Mouse (Mus musculus) kidney, postnatal 14 days (tissue): Measurements from ENCODE around the gene Ccdc184.

Experiments used
- DNase-seq: peaks from one replicate; pipeline ENCODE4 v3.0.0; 2022; ENCODE audit warnings: mixed read lengths

The Ccdc184 gene

DNA sequence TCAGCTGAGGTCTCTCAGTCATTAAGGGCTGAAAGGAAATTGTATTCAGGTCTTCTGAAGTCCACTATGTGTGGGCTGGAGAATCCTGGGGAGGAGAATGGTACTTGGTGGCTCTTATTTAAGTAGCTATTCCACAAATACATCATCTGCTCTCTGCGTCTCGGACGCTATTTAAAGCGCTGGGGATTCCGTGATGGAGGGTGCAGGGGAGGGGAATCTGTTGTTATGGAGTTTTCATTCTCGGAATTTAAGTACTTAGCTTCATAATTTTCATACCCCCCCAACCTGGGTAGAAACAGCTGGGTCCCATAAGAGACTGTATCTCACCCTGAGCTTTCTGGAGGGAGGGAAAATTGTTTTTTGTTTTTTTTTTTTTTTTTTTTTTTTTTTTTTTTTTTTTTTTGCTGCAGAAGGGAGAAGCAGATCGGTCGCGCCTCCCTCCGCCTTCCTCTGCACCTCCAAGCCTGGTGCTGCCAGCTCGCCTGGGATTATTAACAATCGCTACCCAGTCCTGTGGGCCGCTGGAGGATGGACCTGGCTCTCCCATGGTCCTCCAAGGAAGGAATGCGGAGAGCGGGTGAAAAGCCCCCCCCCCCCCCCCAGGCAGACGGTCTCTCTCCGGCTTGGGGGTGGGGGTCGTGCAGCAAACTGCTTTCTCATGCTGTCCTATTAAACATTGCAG, at the start of gene Ccdc184:
Gene Ccdc184 (plus strand): TSS at position 196 of the 682 bp plus-strand sequence.
- DNase-seq = no peak

DNA sequence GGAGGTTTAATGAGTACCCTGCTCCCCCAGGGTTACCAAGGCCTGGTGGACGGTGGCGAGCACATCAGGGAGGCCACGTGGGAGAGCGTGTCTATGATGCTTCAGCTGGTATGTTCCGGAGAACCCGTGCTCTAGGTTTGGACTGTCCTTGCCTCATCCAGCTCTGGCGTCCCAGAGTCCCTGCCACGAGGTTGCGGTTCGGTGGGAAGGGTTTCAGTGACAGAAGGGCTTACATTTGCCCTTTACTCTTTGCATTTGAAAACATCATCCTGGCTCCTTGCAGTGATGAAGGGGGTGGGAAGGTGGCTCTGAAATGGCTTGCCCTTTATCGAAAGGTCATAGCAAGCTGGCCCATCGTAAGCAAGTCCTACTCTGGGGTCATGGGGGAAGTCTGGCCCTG, 47.6 kb upstream of the Ccdc184 start:
- DNase-seq = no peak

DNA sequence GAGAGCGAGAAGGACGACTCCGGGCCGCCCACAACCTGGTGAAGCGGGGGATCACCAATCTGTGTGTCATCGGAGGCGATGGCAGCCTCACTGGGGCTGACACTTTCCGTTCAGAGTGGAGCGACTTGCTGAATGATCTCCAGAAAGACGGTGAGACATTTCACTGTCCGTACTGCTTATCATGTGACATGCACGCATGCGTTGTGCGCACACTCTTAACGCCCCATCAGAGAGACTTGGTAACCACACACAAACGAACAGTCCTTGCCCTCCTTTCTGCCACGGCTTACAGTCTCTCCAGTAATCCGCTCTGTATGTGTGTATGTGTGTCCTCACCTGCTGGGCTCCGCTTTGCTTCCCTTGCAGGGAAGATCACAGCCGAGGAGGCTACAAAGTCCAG, 46.1 kb upstream of the Ccdc184 start:
- DNase-seq = no peak

DNA sequence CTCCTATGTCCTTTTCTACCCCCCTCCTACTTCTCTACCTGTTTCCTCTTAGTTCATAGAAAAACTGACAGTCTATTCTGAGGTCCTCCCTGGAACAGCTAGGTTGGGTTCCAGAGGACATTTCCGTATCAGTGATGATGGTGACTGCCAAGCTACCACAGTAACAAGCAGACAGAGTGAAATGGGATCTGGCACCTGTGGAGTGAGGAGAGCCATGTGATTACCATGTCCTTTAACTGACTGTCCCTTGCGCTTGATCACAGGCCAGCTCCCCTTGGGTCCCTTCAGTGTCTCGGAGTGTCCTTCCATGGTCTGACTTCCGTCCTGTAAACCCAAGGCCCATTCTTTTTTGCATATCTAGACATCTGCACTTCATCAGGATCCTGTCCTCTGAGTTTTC, 36.0 kb upstream of the Ccdc184 start:
- DNase-seq = no peak

DNA sequence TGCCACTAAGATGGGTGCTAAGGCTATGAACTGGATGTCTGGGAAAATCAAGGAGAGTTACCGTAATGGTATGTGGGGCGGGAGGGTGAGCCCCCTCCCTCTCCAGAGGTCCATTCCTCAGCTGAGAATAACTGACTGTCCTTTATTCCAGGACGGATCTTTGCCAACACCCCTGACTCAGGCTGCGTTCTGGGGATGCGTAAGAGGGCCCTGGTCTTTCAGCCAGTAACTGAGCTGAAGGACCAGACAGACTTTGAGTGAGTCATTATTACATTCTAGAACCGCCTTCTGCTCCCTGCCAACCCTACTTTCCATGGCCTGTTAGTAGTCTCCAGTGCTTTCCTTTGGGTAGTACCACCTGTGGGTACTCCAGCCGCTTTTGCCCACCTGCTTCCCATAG, 35.5 kb upstream of the Ccdc184 start:
- DNase-seq = no peak

DNA sequence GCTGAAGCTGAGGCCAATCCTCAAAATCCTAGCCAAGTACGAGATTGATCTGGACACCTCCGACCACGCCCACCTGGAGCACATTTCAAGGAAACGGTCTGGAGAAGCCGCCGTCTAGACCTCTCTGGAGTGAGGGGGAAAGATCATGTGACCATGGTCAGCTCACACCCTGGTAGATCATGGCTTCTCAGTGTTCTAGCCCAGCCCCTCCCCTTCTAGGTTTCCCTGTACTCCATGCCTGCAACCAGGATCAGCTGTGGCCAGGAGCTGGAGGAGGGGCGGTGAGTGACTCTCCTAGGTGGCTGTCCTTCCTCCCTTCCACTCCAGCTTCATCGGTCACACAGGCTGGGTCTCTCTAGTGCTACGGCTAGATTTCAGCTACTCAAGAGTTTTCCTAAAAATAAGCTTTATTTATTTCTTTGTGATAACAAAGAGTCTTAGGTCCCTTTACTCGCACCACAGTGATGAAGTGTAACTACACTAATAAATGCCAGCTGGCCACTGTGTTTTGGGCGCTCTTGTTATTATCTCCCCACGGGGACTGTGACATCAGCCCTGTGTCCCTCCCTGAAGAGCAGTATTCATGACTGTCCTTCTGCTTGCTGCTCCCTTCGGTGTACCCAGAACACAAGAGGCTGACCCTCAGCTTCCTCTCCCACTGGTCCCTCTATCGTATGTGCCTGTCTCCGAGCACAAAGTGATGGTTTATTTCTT, 34.9 kb upstream of the Ccdc184 start:
- DNase-seq = no peak

DNA sequence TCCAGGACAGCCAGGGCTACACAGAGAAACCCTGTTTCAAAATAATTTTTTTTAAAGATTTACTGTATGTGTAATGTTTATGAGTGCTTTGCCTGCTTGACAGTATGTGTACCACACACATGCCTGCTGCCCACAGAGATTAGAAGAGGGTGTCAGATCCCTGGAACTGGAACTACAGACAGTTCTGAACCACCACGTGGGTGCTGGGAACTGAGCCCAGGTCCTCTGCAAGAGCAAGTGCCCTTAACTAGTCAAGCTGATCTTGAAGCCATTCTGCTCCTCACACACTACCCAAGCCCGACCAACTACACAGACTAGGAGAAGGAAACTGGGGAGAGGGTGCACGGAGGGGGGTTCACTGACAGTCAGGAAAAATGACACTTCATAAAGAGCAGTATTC, 33.5 kb upstream of the Ccdc184 start:
- DNase-seq = no peak

DNA sequence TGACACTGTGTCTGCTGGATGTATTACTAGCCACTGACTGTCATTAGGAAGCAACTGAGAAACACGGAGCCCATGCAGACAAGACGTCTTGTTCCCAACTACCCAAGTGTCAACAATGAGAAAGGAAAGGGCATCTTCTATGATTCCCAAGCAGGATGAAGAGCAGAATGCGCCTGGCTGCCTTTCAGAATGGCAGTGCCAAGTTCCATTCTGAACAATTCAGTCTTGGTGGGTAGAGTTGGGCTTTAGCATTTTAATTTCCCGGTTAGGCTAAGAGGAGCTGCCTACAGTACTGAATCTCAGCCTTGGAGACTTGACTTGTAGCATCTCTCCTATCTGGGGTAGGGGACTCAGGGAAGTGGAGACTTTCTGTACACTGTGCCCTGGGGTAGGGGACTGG, 32.9 kb upstream of the Ccdc184 start:
- DNase-seq = no peak

DNA sequence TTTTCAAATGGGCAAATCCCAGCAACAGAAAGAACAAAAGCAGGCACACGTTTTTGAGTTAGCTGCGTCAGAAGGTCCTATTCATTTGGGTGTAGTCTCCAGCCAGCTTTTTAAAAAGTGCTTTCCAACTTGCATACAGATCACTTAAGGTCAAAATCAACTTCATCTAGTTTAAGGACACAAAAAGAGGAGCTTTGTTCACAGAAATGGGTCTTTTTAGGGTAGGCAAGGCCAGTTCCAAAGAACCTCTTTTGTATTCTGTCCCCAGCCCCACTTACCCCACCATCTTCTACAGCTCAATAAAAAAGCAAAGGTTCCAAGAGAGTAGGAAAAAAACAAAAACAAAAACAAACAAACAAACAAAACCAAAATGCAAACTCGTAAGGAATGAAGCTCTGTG, 32.3 kb upstream of the Ccdc184 start:
- DNase-seq = no peak

DNA sequence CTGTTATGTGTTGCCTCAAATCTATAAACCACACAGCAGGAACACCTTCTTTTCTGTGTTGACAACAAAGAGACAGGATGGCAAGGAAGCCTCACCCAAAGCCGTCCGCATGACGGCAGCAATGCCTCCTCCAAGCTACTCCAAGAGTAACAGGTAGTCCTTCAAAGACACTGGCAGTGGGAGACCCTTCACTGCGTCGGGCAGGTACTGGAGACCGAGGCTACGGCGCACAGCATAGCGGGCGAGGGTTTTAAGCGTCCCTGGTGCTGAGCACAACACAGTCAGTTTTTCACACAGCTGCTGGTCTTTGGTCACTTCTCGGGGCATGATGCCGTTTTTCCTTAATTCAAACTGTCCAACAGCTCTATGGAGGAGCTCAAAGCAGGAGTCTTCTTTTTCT, 31.3 kb upstream of the Ccdc184 start:
- no peak for DNase-seq

DNA sequence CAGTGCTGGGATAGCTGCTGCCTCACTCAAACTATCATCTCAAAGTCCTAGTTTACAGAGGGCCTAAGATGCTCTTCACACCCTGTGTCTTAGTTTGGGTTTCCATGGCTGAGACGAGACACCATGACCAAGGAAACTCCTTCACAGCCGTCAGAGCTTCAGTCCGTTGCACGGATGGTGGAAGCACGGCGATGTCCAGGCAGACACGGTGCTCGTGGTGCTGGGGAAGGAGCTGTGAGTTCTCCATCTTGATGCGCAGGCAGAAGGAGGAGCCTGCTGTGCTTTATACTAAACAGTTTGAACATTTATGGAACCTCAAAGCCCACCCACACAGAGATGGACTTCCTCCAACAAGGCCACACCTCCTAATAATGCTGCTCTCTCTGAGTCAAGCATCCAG, 30.1 kb upstream of the Ccdc184 start:
- DNase-seq = no peak

DNA sequence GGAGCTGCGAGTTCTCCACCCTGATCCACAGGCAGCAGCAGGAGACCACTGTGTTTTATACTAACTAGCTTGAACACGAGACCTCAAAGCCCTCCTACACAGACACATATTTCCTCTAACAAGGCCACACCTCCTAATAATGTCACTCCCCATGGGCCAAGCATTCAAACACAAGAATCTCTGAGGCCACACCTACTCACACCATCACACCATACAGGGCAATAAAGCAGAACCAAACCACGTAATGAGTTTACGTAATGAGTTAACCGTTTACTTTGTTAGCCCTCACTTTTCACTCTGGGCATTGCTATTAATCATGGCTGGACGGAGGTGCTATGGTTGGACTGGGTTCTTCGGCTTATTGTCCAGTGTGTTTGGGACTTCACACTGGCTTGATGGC, 27.2 kb upstream of the Ccdc184 start:
- DNase-seq = no peak

DNA sequence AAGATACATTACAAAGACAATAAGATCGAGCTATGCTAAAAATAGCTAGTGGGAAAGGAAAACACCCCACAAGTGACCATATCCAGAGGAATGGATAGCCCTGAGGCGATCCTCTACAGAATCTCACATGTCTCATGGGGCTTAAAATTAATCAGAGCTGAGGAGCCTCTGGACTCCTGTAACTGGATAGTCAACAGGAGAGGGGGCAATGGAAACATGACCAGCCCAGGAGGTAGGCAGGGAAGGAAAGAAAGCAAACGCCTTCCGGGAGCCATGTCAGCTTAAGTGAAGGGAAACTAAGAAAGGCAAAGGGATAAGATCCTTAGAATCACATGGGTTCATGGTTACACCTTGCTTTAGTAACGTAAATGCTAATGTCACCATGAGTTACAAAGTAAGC, 26.1 kb upstream of the Ccdc184 start:
- no peak for DNase-seq

DNA sequence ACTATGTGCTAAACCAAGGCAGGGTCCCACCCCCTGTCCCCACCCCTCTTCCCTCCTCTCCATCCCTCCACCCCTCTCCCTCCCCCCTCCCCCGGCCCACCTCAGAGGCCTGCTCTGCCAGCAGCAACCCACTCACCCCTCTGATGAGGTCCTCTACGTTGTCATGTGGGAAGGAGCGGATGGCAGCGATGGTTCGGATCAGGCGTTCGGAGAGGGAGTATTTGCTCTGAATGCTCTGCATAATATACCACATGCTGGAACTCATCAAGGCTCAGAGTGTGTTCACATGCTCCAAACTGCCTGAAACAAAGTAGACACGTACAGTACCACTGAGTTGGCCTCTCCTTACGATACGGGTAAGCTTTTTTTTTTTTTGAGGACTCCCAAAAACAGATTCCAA, 24.4 kb upstream of the Ccdc184 start:
- no peak for DNase-seq

DNA sequence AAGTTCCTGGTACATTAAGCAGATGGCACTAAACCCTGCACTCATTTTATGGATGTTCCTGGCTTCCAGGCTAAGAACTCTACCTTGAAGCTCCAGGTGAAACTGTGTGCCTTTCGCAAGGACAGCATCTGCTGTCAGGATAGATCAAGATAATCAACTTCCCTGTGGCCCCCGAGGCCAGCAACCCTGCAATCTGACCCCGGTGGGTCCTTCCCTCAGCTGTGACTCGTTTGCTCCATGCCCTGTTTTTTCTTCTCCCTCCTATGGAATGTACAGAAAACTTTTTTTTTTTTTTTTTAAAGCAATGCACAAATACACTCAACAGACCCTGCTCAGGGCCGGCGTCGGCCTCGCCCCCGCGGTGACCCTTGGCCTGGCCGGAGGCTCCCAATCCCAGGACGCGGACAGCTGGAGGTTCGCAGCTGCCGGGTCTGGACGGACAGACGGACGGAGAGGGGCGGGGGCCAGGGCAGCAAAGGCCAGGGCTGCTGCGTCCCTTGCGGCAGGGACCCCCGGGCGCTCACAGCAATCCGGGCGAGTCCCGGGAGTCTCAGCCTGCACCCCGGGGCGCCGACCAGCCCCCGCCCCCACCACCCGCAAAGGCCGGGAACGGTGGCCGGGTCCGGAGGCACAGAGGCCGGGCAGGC, 22.0 kb upstream of the Ccdc184 start:
- DNase-seq = no peak

DNA sequence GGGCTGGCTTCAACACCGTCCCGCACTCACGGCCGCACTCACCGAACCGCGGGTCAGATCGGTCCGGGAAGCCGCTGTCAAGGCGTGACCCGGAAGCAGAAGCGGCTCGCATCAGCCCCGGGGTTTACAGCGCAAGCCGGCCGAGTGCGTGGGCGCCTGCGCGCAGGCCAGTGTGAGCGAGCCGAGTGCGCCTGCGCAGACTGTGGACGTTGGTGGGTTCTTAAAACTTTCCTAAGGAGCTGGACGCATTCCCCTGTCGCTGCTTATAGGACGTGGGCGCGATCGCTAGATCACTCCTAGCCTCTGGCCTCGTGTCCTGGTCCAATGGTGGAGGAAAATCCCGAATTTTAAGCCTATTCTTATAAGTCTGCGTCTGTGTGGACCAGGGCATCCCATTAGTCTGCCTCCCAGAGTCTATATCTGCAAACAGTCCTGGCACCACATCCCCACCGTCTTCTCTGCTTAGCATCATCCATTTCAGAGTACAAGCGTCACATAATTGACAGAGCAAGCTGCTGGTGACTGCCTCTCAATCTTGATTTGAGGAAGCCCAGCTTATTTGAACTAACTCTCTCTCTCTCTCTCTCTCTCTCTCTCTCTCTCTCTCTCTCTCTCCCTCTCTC, 21.3 kb upstream of the Ccdc184 start:
- DNase-seq = peak; percentile 96

DNA sequence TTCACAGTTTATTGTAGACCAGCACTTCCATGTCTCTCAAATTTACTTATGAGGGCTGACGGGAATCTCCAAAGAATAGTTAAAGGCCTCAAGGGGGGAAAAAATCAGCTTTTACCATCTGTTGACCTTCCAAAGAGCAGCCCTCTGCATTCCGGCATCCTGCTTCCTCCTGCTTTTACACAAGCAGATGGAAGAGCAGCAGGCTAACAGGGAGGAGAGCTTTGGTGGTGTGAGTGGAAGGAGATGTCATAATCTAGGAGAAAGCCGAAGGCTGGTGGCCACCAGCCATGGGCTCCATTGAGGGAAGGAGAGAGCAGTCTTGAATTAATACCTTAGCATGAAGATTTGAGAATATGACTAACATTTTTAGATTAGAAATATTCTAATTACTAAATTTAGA, 18.6 kb upstream of the Ccdc184 start:
- DNase-seq = no peak

DNA sequence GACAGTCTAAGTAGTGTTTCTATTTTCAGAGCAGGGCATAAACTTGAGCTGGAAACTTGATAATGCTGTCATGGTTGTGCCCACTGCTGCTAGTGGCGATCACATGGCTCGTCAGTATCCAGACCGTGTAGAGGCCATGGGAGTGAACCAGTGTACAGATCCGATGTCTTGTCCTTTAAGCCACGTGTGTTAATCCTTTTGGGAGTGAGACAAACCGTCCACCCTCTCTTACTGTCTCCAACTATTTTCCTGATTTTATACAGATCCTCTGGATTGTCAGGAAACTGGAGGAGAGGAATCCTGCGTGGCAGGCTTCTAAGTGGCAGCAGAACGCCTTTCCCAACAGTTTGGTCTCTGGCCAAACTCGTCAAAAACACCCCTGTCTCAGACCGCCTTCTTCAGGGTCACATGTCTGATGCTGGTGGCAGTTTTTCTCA, 17.8 kb upstream of the Ccdc184 start:
- no peak for DNase-seq

DNA sequence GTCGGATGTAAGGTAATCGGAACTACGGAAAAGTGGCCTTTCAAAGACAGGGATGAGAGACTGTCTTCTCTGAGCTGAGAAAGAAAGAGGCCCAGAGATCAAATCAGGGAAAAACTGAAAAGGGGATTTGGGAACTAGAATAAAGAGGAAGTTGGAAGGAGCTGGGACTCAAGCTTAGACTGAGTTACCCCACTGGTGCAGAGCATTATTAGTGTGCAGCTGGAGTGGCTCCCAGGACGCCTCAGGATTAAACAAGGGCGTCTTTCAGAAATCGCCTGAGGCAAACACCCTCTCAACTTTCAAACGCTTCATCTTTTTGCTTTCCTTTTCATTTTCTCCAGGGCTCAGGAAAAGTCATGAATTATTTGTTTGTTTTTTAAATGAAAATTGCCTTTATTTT, 14.0 kb upstream of the Ccdc184 start:
- DNase-seq = no peak

DNA sequence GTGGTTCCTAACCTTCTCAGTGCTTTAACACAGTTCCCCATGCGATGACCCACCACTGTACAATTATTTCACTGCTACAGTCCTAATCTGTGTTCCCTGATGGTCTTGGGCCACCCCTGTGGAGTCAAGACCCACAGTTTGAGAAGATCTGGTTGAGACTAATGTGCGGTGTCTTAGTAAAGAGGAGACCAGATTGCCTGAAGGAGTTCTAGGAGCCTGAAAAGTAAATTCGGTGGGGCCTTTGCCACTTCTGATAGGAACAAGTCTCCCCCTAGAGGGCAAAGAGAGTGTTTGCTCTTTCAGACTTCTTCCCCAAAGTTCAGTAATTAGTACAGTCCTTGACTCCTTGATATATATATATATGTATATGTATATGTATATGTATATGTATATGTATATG, 13.3 kb upstream of the Ccdc184 start:
- DNase-seq = peak; percentile 38

DNA sequence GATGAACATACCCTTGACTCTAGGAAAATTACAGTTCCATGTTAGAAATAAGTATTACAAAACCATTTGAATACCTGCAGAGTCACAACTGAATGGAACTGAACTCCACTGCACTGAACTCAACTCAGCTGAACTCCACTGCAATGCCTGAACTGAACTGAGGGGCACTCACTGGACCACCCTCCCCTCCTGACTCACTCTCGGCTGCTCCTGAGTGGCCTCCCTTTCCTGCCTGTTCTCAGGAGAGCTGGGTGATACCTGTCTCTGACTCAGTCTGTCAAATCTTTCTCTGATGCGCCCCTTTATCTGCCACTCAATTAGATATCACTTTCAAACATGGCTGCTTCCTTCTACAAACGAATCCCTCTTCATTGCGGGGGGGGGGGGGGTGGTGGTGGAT, 12.8 kb upstream of the Ccdc184 start:
- DNase-seq = no peak

DNA sequence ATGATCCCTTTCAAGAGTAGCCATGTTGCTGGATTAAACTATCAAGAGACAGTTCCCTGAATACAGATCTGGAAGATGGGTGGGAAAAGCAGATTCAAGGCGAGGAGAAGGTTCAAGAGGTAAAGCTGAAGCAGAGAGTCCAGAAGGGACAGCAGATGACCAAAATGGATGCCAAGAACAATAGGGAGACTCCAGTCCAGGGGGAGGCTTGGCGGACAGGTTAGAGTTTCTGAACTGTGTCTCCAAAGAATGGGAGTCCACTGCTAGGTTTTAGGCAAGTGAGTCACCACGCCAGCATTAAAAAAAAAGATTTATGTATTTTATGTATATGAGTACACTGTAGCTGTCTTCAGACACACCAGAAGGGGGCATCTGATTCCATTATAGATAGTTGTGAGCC, 12.3 kb upstream of the Ccdc184 start:
- DNase-seq = no peak

DNA sequence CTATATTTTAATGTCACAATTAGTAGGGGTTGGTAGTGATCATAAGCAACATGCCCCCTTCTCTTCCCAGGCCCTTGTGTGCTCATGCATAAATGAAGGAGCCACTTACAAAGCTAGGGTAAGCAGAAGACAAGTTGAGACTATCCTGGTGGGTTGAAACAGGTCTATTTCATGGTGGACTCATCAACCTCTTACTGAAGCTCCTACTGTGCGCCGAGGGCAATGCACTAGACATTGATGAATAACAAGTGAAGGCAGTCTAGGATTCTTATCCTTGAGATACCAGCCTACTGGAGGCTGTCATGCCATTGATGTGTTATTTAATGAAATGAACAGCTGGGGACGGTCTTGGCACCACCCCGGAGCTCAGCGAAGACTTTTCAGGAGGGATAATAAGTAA, 11.7 kb upstream of the Ccdc184 start:
- no peak for DNase-seq

DNA sequence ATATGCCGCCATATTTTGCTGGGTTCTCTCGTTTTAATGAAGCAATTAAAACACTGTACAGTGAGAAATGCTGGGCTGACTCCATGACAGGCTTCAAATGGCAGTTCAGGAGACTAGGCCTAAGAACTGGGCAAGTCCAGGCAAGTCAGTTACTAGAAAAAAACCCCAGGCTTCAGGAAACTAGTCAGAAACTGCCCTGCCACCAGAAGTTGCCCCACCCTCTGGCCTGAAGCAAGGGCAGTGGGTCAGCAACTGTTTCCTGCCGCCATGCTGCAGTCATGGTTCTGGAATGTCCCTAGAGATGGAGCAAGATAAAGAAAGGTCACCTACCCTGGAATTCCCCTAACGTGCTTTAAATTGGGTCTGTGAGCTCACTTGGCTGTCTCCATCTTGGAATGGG, 11.0 kb upstream of the Ccdc184 start:
- DNase-seq = no peak
